Mouse (Mus musculus) cerebellum, adult 2 months (tissue): ENCODE data around the gene Igf2bp3.
A peak's percentile ranks its signal among the peaks of the same experiment; 100 is the strongest.

Experiments used
- CTCF ChIP-seq: fragments of 200-500 bp; IDR thresholded peaks from 2 replicates; pipeline ENCODE4 v1.5.1; 2011; ENCODE audit warnings: low read depth, mild to moderate bottlenecking, control low read depth, low read length, moderate library complexity, borderline replicate concordance; ENCODE audit not compliant: insufficient read depth
- POLR2A ChIP-seq: fragments of 200-500 bp; IDR thresholded peaks from 2 replicates; pipeline ENCODE4 v1.6.1; 2011; ENCODE audit warnings: low read length, control low read depth, borderline replicate concordance; ENCODE audit not compliant: insufficient read depth

GRCm38 (mm10) chr6:49247246-49247645 is 32.5 kb upstream of the Igf2bp3 start:
- TF ChIP-seq CTCF (peak; percentile 46; the same call in 1 of the 2 replicates), POLR2A (no peak)
